Mouse (Mus musculus): ENCODE results near the gene Nppc.

Nppc gene

DNA sequence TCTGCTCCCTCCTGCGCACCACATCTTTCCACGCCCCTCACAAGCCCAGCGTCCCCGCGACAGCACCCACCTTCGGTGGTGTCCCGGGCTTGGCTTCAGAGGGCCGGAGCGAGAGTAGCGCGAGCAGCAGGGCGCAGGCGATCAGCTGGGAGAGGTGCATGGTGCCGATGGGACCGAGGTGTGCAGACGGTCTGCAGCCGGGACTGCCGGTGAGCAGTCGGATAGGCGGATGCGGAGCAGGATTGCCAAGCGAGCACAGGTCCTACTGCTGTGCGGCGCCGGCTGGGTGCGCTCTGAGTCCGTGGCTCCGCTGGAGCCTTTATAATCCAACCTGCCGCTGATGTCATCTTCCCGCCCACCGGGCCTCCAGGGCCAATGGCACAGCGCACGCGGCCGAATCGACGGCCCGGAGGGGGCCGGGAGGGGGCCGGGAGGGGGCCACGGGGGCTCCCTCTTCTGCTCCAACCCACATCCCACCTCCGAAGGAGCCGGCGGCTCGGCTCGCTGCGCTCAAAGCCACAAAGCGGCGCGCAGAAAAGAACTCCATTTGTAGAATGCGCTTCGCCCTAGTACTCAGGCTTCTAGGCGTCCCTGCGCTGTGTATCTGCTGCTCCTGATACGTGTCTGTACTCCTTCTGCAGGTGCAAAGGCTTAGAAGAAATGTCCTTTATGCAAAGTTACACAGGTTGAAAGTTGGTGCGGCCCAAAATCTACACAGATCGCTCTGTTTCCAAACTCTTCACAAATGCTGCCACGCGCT, at the start of gene Nppc:
TSS of gene Nppc (minus strand) at position 293 of the 760 bp plus-strand sequence.
- peak; percentile 77 for DNase-seq (ENCODE audit: low read depth, low spot score)

DNA sequence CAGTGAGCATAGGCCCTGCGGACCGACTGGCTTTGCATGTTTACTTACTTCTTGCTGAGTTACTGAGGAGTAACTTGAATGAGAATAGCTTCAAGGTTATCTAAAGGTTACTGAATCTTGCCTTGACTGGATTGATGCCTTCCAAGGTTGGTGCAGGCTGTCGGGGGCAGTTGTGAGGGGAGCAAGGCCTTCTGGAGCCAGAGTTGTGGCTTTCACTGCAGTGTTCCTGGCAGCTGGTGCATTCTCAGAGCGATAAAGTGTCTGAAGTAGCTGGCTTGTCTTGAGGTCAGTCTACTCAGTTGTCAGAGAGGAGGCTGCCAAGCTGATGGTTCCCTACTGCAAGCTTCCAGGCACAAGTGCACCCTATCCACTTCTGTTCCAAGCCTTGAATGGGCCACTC, 49.0 kb upstream of the Nppc start:
- no peak for DNase-seq (ENCODE audit: low read depth, low spot score)

DNA sequence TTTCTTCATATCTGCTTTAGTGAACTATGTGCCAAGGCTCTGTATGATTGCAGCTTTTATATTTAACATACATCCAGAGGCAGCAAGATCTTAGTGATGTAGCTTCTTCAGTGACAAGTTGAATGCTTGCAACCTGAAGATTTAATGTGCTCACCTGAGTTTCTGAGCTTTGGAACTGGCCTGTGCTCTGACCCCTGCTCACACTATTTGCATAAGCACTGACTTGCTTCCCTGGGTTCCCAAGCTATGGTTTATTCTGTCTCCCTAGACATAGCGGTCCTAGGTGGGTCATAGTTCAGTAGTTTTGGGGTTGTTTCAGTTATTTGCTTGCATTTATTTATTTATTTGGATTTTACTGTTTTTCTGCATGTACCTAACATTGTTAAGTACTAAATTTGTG, 47.8 kb upstream of the Nppc start:
- no peak for DNase-seq (ENCODE audit: low read depth, low spot score)

DNA sequence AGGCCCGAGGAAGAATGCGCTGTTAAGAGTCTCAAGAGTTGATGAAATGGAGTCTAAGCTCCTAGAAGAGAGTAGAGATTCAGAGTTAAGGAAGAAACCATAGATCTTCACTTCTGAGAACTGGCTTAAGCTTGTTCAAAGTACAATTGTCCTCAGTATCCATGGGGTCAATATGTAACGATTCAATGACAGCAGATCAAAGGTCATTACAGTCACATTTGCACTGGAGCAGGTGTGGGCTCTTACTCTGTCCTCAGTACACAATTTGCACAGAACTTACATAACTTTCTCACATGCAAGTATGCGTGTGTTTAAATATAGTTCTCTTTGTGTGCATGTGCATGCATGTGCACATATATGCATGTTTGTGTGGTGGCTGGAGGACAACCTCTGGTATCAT, 42.7 kb upstream of the Nppc start:
- no peak for DNase-seq (ENCODE audit: low read depth, low spot score)

DNA sequence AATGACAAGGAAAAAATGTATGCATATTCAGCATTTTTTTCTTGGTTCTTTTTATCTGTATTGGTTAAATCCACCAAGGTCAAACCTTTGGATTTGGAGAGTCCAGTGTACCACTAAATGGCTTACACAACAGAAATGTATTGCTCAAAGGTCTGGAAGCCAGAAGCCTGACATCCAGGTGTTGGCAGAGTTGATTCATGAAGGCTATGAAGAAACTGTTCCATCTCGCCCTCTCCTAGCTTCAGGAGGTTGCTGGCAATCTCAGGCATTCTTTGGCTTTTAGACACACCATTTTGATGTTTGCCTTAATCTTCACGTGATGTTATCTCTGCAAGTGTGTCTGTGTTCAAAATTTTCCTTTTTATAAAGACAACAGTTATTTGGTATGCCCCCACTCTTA, 41.7 kb upstream of the Nppc start:
- DNase-seq (ENCODE audit: low read depth, low spot score), result no peak

DNA sequence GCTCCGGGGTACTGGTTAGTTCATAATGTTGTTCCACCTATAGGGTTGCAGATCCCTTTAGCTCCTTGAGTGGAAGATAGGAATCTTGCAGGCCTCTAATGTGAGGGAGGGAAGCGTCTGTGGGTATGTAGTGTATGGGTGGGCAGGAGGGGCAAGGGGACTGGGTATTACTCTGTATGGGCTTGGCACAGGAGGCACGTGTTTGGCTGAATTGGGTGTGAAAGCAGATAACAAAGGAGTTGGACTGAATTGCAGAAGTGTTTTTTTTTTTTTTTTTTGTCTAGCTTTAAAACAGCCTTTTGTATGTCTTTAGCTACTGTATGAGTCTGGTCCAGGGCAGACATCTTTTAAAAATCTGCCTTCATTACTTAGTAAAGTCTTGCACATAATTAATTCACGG, 39.2 kb upstream of the Nppc start:
- DNase-seq (ENCODE audit: low read depth, low spot score), result no peak

DNA sequence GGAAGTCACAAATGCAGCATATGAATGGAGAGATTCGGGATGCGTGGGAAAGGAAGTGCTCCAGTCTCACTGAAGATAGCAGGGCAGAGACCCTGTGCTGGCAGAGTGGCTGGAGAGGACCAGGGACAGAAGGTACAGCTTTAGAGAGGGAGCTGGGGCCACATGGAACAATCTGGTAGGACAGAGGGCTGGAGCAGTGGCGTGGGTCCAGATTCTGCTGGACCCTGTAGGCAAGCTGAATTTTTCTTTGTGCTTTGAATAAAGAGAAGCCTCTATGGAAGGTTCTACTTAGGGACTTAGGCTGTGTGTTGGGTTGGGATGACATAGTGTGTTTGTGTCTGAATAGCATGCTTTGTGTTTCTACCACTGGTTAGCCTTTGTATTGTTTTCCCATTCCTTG, 35.1 kb upstream of the Nppc start:
- no peak for DNase-seq (ENCODE audit: low read depth, low spot score)

DNA sequence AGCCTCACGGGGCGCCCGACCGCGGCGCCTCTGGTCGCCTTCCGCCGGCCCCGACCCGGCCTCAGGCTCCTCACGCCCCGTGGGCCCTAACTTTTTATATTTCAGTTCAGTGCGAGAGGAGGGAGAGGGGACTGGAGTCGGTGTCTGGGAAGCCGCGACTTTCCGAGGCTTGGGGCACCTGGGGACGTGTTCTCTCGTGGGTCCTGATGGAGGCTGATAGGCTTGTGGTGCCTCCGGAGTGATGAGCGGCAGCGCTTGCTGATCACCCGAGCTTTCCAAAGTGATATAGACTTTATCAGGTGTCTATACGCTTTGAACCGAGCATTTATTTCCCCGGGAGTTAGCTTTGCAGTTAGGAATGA, 33.6 kb upstream of the Nppc start:
- DNase-seq (ENCODE audit: low read depth, low spot score), result no peak

DNA sequence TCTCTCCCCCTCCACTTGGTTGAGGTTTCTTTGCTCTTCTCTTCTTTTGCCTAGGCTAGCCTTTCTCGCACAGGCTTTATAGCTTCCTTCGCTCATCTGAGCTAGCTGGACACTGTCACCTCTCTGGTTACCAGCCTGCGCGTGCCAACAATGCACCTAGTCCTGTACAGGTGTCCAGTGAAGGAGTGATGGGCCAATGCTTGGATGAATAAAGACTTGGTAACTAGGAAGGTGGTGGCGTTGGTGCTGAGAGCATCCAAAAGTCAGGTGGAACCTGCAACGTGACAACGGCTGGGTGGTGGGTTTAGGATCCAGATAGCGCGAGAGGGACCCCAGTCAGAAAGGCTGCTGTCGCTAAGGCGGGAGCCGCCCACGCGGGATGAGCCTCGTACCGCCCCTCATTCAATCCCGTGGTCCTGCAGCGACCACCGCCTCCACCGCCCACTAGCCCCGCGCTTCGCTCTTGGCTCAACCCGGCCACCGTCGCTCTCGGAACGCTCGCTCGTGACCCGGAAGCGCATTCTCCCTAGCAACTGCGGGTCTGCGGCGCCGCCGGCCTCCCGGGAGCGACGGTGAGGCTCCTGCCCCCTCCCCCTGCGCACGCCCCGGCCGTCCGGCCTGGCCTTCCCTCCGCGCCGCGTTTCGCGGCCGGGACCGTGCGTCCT, 33.1 kb upstream of the Nppc start, which contains the start of gene Dis3l2:
TSS of gene Dis3l2 (plus strand) at position 509 of the 665 bp plus-strand sequence.
- DNase-seq (ENCODE audit: low read depth, low spot score), result peak; percentile 93

DNA sequence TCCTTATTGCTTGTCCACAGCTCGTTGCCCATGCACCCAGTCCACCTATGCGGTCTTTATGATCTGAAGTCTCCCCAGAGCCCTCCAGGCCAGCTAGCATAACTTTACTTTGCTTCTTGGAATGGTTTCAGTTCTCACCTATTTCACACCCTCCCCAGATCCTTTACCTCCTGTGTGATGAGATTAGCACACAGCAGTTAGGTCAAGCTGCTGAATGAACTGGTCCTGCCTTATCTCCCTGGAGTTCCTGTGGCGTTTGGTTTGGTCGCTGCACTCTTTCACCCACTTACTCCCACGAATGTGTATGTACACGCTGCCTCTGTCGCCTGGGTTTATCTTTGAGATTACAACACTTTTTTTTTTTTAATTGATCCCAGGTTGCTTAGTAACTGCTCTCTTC, 30.0 kb upstream of the Nppc start:
- DNase-seq (ENCODE audit: low read depth, low spot score), result no peak

DNA sequence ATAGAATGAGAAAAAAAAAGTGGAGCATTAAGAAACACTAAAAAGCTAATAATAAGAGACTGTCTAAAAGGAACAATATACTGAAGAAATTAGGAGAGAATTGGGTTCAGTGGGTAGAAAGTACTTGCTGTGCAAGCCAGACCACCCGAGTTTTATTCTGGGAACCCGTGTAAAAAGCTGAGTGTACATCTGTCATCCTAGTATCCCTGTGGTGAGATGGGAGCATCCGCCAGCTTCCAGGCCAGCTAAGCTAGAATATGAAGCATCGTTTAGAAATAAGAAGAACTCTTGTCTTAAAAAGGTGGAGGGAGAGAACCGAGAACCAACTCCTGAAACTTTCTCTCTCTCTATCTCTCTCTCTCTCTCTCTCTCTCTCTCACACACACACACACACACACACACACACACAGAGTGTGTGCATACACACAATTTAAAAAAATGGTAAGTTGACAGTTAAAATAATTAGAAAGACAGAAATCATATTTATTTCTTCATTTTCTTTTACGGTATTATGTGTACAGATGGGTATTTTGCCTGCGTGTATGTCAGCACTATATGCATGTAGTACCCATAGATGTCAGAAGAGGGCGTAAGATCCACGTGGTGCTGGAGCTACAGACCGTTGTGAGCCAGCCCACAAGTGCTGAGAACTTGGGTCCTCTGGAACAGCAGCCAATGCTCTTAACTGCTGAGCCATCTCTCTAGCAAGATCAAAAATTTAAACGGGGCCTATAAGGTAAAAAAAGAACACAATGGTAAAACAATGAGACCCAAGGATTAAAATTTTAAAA, 29.2 kb upstream of the Nppc start:
- no peak for DNase-seq (ENCODE audit: low read depth, low spot score)

DNA sequence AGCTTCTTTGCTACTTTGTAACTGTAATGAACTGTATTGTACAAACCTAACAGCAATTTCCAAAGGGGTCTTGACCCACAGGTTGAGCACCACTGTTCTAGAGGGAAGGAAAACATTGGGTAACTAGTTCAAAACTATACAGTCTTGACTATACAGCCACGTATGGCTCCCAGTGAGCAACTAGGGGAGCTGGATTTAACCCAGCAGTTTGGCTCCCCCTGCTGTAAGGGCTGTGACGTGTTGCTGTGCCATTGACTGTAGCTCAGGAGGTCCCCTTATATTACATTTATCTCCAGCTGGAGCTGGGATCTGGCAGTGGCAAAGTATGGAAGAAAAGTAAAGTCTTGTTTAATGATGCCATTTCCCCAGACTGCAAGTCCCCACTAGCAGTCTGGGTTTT, 28.4 kb upstream of the Nppc start:
- no peak for DNase-seq (ENCODE audit: low read depth, low spot score)

DNA sequence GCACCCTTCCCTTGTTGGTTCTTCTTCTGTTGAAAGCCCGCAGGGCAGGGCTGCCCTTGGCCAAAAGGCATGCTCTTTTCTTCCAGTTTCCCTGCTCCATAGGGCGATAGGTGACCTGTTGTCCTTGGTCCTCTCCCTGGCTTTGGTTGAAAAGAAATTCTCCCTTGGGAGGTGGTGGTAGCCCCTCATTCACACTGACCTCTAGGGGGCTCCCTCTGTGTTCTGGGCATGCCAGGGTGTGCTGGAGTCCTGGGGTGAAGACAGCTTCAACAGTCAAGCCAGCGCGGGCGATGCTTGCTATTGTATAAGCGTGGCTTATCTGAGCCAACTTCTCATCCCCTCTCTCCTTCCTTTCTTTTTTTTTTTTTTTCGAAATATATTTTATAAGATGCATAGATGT, 26.6 kb upstream of the Nppc start:
- no peak for DNase-seq (ENCODE audit: low read depth, low spot score)

DNA sequence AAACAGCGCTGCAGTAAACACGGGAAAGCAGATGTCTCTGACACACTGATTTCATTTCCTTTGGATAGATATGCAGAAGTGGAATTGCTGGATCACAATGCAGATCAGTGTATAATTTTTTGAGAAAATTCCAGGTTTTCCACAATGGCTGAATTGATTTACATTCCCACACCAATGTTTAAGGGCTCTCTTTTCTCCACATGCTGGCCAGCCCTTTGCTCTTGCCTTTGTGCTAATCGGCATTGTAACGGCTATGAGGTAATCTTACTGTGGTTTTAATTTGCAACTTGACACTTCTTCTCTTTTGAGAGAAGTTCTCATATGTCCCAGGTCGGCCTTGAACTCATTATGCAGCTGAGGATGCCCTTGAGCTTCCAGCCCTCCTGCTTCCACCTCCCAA, 20.7 kb upstream of the Nppc start:
- no peak for DNase-seq (ENCODE audit: low read depth, low spot score)

DNA sequence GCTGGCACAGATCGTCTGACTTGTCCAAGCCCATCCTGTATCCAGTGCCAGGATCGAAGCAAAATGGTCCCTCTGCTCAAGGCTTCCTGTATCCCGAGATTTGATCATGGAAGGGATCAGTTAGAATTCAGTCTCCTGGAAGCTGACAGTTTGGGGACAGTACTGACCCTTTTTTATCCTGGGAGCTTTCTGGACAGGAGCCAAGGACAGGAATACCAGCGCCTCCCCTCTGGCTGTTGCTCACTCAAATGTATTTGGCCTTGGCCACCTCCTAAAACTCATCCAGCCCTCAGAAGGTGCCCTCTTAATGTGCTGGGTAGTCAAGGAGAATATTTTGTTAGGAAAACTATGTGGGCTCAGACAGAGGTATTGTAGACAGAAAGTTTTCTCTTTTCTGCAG, 16.9 kb upstream of the Nppc start:
- DNase-seq (ENCODE audit: low read depth, low spot score), result no peak

DNA sequence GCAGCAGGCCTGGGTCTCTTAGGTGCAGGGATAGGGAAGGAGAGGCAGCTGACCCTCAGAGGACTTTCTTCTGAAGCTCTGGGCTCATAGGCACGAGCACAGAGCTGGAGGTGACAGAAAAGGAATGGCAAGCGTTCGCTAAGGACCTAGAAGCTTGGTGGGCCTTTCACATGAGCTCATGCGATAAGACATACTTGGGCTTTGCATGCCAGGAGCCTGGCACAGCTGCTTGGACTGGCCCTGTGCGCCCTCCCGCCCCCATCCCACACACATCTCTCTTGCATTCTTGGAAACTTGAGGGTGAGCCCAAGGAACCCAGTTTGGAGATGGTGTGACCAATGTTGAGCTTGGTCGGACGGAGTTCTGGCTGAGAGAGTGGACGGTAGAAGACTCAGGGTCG, 8.3 kb upstream of the Nppc start:
- DNase-seq (ENCODE audit: low read depth, low spot score), result no peak

DNA sequence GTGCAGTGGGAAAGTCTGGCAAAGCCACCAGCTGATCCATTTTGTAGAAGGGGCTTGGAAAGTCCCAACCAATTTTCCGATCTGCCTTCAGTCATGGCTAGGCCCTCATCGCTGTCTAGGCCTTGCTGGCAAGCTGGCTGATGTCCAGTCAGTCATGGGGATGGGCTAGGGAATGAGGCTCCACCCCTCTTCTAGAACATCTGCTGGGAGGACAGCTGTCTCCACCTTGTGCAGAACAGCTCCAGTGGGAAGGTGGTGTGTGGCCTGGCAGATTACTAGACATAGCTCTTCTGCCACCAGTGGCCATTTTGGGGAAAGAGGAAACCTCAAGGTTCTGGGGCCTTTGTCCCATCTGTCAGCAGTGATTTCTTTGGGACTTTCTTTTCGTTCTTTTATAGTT, 7.3 kb upstream of the Nppc start:
- no peak for DNase-seq (ENCODE audit: low read depth, low spot score)

DNA sequence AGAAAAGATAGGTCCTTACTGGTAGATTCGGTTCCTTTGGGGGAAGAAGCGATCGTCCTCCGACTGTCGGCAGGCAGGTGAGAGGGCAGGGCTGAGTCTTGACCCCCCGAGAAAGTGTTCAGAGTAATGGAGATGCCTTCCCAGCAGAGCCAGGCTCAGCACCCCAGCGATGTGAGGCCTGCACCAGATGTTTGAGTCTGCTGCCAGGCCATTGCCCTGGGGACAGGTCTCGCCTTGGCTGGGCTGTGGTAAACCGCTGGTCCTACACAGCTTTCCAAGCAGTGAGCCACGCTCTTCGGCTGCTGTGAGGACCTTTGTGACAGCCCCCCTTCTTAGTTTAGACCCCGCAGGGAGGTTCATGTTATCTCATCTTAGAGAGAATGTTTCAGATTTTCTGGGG, 4.8 kb upstream of the Nppc start:
- DNase-seq (ENCODE audit: low read depth, low spot score), result no peak

DNA sequence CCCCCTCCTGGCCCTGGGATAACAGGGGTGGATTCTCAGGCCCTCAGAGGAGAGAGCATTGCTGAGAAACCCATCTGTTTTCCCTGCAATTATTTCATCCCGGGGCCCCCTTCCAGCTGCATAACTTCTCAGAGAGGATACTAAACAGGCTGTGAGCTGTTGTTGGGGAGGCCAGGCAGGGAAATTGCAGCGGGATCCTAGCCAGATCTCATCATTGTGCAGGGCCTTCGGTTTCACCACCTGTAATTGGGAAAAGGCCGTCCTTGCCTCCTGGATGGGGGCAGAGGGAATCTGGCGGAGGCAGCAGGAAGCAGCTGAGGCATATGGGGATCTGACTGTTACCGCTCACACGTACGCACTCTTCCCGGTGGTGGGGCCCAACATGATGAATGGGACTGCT, 4.0 kb upstream of the Nppc start:
- no peak for DNase-seq (ENCODE audit: low read depth, low spot score)

DNA sequence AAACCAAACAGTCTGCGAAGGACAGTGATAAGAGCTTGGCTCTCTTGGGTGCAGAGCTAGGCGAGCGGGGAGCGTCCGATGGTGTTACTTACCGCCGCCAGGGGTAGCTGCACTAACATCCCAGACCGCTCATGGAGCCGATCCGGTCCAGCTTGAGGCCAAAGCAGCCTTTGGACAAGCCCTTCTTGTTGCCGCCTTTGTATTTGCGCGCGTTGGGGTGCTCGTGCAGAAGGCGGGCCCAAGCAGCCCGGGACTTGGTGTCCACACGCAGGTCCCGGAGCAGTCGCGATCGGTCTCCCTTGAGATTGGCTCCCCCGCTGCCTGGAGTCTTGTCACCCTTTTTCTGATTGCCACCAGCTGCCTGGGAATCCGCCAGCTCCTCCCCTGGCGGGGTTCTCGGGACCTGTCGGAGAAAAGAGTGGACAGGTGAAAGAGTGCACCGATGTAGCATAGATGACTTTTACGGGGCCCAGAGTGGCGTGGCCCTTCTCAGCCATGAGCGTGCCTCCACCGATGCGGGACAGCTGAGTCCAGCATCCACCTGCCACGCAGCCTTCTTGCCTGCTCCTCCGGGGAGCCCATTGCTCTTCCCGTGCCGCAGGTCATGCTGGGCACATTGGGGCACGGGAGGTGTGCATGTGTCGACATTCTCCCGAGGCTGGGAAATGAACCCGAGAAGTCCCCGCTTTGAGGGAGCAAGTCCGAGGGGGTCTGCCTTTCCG, 658 bp downstream of the Nppc start:
- peak; percentile 86 for DNase-seq (ENCODE audit: low read depth, low spot score)

DNA sequence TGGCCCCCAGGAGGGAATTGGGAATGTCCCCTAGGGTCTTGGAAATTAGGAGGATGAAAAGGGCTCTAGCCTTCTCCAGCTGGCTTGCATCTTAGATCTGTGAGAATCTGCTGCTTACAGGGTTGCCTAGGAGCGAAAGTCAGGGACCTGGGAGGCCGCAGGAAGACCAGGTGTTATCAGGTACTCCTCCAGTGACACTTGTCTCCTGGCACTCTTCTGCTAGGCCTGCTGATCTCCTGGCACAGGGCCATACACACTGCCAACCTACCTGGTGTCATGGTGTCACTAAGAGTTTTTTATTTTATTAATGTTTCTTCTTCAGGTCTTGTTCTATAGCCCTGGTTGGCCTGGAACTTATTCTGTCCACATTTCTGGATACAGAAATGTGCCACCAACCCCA, 5.3 kb downstream of the Nppc start:
- no peak for DNase-seq (ENCODE audit: low read depth, low spot score)

DNA sequence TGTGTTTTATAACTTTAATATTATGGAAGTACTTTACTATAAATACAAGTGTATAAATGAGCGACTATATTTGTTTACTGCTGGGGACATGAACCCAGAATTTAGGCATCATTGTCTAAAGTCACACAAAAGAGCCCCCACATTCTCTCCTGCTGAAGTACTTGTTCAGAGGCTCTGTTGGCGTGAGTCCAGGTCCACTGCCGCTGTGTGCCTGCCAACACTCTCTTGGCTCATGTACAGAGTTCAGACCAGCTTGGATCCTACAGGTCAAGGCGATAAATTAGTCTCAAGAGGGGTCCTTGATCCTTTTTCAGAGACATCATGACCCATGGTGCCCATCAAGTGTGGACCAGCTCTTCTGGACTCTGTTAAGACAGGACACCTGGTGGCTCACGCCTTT, 13.3 kb downstream of the Nppc start:
- DNase-seq (ENCODE audit: low read depth, low spot score), result no peak
